Mouse (Mus musculus) 416B (cell line): ENCODE results near the gene Gm44502.
A peak's percentile ranks its signal among the peaks of the same experiment; 100 is the strongest.

Experiments
- DNase-seq: peaks from one replicate; pipeline ENCODE4 v3.0.0; 2011; ENCODE audit warnings: low read depth

Gene Gm44502

GRCm38 (mm10) chr15:89453865-89454478 is 24.5 kb upstream of the Gm44502 start, which contains the start of gene Mapk8ip2:
Mapk8ip2 (plus strand) TSS chr15:89453913.
- no peak for DNase-seq

GRCm38 (mm10) chr15:89452906-89453864 is 23.7 kb upstream of the Gm44502 start:
- peak; percentile 55 for DNase-seq

GRCm38 (mm10) chr15:89442486-89443070 is 13.1 kb upstream of the Gm44502 start:
- DNase-seq: peak; percentile 39

- peak; percentile 88 for DNase-seq
Observed at GRCm38 (mm10) chr15:89435878-89436277, 6.4 kb upstream of the Gm44502 start.

GRCm38 (mm10) chr15:89434136-89434535 is 4.6 kb upstream of the Gm44502 start:
- no peak for DNase-seq

- no peak for DNase-seq
Observed at GRCm38 (mm10) chr15:89432946-89433345, 3.5 kb upstream of the Gm44502 start.

GRCm38 (mm10) chr15:89431806-89432205 is 2.3 kb upstream of the Gm44502 start:
- no peak for DNase-seq

- DNase-seq: no peak
Observed at GRCm38 (mm10) chr15:89431271-89431670, 1.8 kb upstream of the Gm44502 start.

GRCm38 (mm10) chr15:89430771-89431170 is 1.3 kb upstream of the Gm44502 start:
- DNase-seq: peak; percentile 52

GRCm38 (mm10) chr15:89430341-89430740 is 845 bp upstream of the Gm44502 start:
- DNase-seq: peak; percentile 68

- no peak for DNase-seq
Observed at GRCm38 (mm10) chr15:89428821-89429351, 610 bp downstream of the Gm44502 start.

- DNase-seq: no peak
Observed at GRCm38 (mm10) chr15:89428136-89428790, 1.2 kb downstream of the Gm44502 start.

GRCm38 (mm10) chr15:89426716-89427115 is 2.8 kb downstream of the Gm44502 start:
- DNase-seq: no peak

GRCm38 (mm10) chr15:89425711-89426121 is 3.8 kb downstream of the Gm44502 start, which contains the start of gene Cpt1b:
Cpt1b (minus strand) TSS chr15:89425863.
- DNase-seq: no peak

- DNase-seq: no peak
Observed at GRCm38 (mm10) chr15:89424621-89425020, 4.9 kb downstream of the Gm44502 start.

GRCm38 (mm10) chr15:89421938-89422337 is 7.6 kb downstream of the Gm44502 start:
- no peak for DNase-seq

GRCm38 (mm10) chr15:89415282-89415681 is 14.2 kb downstream of the Gm44502 start:
- DNase-seq: no peak

GRCm38 (mm10) chr15:89410118-89410517 is 19.4 kb downstream of the Gm44502 start, which contains the start of gene Syce3:
Syce3 (minus strand) TSS chr15:89410503.
- DNase-seq: no peak

- DNase-seq: no peak
Observed at GRCm38 (mm10) chr15:89406691-89407090, 22.8 kb downstream of the Gm44502 start.

- DNase-seq: no peak
Observed at GRCm38 (mm10) chr15:89404831-89405623, 24.5 kb downstream of the Gm44502 start.

GRCm38 (mm10) chr15:89402471-89402870 is 27.0 kb downstream of the Gm44502 start:
- peak; percentile 7 for DNase-seq
